Mouse (Mus musculus) embryo, embryonic 11 days (tissue): ENCODE data around the gene Pkp4.

ENCODE experiments used
- DNase-seq: peaks from one replicate; pipeline ENCODE4 v3.0.0-alpha.2; 2015

Gene Pkp4

DNA sequence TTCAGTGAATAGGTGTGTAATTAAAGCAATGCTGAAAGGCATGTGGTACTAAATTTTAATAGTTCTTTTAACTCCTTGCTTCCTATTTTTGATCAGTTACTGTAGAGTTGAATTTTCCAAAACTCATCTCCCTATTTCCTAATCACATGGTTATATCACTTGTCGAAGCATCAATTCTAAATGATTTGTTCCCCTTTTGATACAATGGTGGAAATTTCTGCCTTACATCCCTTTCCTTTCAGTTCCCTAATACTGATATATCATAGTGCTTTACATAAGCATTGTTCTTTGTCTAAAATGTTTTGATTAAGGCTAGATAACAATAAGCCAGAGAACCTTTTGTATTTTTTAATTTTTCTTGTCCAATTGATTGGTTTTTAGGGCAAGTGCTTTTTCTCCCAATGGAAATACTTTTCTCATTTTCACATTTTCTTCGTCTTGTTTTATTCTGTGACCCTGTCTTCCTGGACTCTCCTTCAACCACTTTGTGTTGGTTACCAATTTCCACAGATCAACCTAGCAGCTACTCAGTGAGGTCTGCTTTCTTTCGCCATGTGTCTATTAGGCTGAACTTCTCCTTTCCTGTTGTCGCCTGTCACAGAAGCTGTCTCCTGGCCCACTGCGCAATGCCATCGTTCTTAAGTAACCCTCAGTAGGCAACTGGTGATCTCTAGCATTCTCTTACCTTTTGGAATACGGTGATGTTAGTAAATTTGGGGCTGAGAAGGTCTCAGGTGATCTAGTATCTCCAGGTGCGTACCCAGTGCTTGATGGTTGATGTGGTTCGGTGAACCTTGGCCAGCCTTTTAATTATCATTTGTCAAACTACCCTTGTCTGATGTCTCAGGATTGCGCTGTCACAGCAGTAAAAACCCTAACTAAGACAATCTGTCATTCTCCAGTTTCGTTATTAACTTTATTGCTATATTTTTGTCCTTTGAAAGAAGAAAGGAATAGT is 23.7 kb downstream of the Pkp4 start:
- no peak for DNase-seq

DNA sequence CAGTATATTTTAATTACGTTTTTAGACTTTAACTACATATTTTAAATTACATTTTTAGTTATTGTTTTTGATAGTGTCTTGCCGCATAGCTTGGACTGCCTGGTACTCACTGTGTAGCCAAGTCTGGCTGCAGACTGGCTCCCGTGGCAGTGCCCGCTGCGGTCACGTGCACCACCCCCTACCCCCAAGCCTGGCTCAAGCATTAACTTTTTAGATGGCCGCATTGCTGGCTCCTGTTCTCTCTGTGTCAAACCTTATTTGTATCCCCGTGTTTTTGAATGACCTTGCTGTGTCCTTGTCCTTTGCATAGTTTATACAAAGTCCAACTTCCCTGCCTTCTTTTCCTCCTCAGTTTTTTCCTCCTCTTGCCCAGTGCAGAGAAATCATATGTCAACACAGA is 25.5 kb downstream of the Pkp4 start:
- DNase-seq, result no peak

DNA sequence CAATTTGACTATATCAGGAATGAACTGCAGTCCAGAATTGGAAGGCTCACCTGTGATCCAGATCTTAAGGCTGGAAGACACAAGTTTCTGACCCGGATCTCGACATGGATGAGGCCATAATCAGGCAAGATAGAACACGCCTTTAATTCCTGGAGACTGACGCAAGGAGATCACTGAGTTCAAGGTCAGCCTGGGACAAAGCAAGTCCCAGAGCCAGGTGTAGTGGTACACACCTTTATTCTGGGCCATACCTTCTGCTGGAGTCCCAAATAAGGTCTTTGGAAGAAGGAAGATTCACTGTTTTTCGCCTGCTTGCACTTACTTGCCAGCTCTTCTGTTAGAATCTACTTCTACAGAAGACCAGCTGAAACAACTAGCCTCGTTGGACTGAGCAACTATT is 26.3 kb downstream of the Pkp4 start:
- no peak for DNase-seq

DNA sequence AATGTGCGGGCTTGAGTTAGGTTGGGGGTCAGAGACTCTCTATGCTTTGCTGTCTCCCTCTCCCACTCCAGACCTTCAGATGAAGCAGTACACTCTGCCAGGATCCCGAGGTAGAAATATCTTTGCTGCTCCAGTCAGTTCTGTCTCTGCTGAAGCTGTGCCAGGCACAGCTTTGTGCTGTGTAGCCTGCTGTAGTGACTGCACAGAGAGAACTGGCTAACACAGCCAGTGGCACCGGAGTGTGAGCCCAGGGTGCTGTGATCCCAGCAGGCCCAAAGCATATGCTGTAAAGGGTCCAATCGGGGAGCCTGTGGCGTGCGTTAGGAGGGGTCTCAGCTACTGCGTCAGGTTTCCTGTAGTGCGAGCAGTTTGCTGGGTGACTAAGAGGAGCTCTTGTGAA is 27.7 kb downstream of the Pkp4 start:
- DNase-seq, result no peak

DNA sequence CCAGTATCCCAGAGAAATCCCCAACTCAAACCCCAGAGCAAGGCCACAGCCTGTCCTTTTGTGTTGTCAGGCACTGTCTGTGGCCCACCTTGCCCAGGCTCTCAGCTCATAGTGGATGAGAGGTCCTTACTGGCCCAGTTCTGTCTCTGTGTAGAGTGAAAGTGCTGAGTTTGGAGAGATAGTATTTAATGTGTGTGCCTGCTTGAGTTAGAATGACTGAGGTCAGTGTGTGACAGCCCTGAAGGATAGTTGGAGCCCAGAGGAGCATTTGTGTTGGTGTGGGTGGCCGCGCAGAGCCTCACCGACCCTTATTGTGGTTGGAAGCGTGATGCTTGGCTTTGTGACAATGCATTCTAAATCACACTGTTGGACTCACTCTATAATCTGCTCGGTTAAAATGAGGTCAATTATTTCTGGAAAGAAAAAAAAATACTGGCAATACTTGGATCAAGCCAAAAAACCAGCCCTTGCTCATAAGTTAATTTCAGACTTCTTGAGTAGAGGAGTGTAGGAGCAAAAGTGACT is 29.1 kb downstream of the Pkp4 start:
- DNase-seq, result no peak

DNA sequence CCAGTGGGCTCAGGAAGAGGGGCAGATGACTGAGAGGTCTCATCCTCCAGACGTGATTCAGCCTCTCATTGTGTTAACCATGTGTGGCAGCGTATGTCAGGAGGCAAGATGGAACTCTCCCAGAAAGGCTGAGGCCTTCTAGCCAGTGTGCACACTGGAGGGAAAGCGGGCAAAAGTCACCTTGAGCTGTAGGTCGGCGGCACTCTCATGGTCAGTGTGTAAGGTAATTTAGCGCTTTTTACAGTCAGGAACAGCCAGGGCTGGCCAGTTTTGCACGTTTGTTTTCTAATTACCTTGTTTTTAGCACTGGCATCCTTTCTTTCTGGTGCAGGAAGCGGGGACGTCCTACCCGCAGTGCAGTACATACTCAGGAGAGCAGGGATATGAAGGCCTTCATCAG is 29.5 kb downstream of the Pkp4 start:
- no peak for DNase-seq

DNA sequence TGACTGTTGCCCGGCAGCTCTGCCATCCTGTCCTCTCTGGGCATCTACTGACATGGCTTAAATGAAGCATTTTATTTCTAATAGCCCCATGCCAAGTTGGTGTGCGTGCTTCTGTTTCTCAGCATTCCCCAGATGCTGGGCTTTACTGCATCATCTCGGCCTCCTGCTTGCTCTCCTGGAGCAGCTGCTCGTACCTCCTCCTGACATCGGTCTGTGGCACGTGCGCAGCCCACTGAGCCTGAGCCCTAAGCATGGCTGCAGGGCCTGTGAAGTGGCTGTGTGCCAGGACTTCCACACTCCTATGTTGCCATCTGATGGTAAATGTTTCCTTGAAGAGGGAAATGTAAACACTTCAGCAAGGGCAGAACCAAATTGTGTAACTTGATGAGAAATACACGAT is 30.8 kb downstream of the Pkp4 start:
- no peak for DNase-seq

DNA sequence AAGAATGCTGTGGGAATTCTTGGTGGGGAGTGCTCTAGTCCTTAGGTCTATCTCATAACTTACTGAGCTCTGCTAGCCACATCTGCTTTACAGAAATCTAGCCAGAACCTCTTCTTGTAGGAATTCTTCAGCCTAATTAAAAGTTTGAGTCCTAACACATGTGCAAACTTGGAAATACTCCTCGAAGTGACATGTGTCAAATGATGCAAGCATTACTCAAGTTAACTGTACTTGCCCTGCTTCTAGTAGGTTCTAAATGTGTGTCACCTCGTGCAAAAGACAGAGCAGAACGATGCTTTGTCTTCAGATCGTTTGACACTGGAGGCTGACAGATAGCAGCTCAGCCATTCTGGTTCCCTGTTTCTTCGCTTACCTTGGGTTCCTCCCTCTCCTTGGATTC is 32.5 kb downstream of the Pkp4 start:
- DNase-seq, result no peak

DNA sequence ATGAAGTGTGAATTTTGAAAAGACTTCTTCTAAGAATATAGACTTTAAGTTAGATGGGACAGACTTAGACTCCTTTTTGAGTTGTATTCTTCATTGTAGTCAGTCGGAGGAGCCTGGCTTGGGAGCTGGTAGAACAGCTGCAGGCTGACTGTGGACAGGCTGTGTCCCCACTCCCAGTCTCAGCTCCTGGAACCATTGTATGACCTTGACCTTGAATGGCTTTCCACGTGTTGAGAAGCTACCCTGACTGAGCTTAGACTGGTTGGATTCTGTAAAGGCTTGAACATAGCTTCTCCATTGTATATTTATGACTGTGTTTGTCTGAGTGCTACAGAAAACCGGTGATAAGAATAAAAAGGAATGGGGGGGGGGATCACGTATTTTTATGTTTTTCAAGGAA is 36.5 kb downstream of the Pkp4 start:
- no peak for DNase-seq

DNA sequence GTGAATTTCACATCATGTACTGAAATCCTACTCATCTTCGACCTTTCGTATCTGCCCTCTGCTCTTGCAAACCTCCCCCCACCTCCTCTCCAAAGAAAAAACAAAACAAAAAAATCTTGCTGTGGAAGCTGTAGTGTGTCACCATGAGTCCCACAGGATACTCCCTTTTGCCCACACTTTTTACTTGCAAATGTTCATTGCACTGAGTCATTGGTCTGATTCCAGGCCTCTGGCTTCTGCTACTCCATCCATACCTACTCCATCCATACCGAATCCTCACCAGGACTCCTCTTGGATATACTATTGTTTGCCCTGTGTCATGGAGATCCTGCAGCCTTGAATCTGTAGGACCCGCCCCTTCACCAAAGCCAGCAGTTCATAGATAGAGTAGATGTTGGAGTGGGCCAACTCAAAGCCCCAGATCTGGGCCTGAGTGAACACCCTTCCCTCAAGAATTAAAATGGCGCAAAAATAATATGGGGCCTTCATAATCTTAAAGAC is 38.9 kb downstream of the Pkp4 start:
- no peak for DNase-seq

DNA sequence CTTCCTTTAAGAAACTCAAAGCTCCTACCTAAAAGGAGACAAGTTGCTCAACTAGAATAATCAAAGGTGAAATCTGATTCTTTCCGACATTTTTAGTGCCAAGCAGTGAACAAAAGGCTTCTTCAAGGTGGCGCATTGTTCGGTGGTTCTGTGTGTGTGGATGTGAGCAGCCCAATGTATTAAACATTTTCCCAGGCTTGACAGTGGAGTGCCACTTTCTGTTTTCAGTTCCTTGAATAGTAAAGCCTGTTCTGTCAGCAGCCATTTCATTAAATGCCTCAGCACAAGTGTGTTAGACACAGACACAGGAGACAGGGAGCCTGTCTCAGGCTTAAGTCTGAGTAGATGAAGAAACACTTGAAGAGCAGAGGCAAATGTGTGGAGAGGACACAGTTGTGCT is 39.9 kb downstream of the Pkp4 start:
- no peak for DNase-seq

DNA sequence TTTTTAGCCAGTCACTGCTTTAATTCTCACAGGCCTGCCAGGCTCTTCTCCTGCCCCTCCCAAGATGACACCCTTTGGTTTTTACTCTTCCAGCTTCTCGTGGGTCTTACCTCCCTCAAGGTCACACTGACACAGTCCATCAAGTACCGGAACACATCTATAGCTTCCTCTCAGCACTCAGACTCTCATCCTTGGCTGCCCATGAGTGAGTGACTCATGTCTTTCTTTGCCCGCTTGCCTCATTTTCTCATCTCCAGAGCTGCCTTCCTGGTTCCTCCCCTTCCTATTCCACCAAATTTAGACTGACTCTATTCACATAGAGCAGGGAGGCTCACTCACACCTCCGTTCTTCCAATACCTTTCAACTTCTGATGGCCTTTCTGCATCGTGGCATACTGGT is 42.3 kb downstream of the Pkp4 start:
- no peak for DNase-seq

DNA sequence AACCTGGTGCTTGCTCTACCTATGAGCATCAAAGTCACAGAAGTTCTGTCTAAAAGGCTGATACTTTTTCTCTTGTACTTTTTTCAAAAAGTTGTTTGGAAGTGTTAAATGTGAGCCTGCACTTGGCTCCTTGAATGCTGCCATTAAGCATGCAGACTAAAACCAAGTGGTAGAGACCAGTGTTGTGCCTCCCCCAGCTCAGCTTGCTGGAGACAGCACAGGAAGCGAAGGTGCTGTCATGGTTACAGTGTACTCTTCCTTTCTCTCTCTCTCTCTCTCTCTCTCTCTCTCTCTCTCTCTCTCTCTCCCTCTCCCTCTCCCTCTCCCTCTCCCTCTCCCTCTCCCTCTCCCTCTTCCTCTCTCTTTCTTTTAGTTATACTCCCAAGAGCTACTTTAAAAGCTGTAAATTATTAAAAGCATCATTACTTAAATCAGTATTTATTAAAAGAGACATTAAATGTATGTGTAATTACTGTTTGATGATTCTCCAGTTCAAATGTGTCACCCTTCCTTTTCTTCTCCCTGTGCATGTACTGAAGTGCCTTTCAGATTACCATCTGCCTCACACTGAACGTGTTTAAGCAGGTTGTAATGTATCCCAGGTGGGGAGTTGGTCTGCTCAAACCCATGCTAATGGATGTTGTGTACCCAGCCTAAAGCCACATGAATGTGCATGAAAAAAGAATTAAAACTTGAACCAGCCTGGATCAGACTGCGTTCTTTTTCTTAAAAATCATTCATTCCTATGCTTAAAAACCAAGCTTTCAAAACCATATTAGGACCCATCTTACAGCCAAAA is 43.2 kb downstream of the Pkp4 start:
- DNase-seq, result peak; percentile 33

DNA sequence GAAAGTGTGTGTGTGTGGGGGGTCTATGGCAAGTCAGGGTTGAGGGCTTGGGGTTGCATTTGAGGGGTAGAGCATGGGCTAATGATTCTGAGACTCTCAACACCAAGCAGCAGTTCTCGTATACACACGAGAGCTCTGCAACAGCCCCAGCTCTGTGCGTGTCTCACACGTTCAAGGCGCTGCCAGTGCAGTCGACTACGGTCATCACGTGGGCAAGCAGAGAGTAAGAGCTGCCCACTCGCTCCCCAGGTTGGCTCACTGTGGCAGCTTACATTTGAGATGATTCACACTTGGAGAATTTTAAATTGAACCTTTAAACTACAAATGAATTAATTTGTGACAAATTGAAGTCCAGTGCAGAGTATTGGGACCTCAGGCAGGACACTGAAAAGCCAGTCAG is 44.4 kb downstream of the Pkp4 start:
- DNase-seq, result no peak

DNA sequence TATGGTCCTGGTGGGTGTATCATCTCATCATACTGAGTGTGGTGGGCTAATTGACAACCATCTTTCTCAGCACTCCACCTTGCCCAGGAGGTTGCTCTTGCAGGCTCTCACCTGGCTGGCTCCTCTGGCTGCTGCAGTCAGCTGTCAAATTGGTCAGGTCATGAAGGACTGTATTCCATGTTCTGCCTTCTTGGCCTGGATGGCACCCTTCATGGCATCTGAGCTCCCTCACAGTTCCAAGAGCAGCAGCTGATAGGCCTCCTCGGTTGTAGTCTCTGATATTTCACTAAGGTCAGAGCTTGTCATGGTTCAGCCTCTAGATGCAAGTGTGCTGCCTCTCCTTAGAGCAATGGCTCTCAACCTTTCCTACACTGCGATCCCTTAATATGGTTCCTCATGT is 45.5 kb downstream of the Pkp4 start:
- no peak for DNase-seq

DNA sequence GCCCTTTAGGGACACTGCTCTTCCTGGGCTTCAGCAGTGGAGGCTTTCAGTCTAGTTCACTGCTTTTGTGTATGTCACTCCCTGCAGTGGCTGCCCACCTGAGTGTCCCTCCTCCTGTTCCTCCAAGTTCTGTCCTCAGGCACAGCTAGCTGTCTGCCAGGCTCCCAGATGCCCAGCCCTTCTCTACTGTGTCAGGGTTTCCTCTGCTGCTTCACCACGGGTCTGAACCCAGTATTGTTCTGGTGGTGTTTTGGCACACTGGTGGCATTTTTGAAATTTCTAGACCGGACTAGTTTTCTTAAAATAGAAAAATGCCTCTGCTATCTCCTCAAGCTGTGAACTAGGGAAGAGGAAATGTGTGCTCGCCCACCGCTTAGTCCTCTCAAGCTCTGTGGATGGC is 46.6 kb downstream of the Pkp4 start:
- DNase-seq, result no peak

DNA sequence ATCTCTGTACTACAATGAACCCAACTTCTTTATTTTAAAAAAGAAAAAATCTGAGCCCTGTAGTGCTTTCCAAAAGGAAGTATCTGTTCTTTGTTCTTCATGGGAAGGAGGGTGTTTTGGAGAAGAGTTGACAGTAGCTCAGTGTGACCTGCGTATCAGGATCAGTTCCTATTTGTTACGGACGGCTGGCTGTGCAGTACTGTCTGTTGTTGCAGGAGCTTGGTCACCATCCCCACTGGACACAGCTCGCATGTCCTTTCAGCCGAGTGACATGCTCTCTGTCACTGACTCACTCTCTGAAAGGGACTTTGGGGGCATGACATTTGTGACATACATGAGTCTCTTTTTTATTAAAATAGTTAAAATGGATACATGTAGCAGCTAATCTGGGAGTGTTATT is 47.1 kb downstream of the Pkp4 start:
- DNase-seq, result no peak

DNA sequence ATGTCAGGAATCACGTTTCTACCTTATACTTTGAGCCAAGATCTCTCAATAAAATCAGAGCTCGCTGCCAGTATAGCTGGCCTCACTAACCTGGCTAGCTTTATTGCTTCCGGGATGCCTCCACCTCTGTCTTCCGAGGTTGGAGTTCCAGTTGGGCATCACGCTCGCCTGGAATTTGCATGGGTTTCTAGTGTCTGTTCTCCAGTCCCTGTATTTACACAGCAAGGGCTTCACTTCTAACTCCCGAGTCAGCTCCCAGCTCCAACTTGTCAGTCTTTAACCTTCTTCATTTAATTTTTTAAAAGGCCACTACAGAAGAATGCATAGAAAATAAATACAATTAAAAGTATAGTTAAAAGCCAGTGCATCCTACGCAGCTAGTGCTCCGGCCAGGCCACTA is 47.6 kb downstream of the Pkp4 start:
- DNase-seq, result no peak

DNA sequence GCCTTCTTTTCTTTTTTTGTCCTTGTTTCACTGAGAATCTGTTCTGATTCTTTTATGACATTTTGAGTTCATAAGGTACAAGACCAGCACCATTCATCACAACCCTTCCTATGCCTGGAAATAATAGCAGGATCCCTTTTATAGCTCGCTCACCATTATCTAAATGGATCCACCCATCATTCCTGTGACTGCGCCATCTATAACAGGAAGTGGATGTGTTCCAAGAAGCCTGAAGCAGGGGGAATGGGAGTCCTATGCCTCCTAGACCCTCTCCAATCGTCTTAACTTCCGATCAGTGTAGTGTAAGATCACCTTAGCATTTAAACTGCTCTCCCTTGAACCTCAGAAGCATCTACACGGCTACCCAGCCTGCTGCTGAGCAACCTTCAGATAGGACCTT is 50.4 kb downstream of the Pkp4 start:
- DNase-seq, result no peak

DNA sequence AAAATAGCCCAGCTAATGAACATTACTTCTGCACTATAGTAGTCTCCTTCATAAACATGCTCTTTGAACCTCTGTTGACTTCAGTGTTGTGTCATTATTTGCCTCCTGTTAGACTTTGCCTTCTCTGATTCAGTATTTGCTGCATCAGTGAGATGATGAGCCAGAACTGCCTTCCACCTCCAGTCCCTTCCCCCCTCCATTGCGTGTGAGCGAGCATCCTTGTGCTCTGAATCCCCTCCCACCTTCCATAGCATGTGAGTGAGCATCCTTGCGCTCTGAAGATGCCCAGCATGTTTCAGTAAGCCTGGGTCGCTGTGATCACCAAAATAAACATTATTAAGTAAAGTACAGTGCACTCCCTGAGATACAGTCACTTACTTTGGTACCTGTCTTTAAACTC is 51.8 kb downstream of the Pkp4 start:
- DNase-seq, result no peak

DNA sequence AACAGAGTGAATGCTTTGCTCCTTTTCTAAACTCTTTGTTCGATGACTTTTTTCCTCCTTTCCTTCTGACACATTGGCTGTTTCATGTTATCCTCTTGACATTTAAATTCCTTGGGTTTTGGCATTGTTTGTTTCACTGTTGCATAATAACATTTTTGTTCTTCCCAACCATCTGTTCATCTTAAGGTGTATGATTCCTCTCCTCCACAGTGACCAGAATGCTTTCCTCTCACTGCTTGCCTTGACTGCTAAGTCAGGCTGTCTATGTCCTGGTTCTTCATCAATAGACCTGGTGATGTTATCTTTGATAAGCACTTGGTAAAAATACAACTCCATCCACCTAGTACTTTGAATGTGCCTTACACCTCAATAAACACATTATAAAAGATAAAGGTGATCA is 52.2 kb downstream of the Pkp4 start:
- no peak for DNase-seq

DNA sequence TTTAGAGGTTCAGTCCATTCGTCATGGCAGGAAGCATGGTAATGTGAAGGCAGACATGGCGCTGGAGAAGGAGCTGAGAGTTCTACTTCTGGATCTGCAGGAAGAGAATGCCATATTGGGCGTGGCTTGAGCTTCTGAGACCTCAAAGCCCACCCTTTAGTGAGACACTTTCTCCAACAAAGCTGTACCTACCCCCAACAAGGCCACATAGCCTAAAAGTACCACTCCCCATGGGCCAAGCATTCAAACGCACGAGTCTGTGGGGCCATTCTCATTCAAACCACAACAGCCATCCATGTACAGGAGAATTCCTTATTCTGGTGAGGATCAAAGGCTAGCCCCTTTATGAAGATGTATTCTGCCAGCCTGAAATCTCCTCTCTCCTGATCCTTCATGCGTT is 57.3 kb downstream of the Pkp4 start:
- DNase-seq, result no peak

DNA sequence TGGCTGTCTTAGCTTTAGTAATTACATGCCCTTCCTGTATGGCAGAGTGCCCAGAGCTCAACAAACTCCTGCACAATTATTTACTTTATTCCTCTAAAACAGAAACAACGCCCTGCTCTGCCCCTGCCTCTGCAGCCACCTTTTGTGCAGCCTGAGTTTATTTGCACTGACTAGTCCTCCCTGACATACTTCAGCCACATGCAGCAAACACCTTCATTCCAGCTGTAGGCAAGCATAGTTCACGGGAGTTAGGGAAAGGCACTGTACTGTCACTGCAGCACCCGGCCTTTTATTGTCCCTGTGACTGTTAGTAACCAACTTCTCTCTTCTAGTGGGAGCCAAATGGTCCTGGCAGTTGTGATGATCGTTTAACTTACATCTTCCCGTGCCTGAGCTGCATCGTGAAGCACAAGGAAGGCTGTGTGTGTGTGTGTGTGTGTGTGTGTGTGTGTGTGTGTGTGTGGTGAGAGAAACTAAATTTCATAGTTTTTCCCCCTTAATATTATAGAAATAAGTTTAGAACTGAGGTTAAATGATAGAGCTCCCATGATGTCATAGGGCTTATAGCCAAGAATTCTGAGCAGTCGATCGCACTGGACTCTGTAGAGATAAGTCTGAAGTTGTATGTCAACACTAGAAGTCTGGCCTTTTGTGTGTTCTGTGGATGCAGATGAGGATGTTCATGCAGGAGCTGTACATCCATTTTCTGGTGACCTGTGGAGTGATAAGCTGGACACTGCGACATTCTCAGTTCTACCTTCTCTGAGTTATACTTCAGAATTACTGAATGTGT is 59.5 kb downstream of the Pkp4 start:
- DNase-seq, result no peak
